Mouse (Mus musculus) kidney, adult 2 months (tissue): ENCODE data around the gene Gas2.

ENCODE experiments used
- CTCF ChIP-seq: fragments of 200-500 bp; conservative IDR thresholded peaks from 2 replicates; pipeline ENCODE4 v1.5.1; 2011; ENCODE audit warnings: low read depth, mild to moderate bottlenecking, control low read depth, low read length, moderate library complexity, mixed read lengths; ENCODE audit not compliant: insufficient read depth, insufficient read length
- POLR2A ChIP-seq: fragments of 200-500 bp; IDR thresholded peaks from one replicate; pipeline ENCODE4 v1.6.1; 2011; ENCODE audit warnings: low read depth, low read length, control low read depth

- TF ChIP-seq CTCF (peak; percentile 36; the same call in 1 of the 2 replicates), POLR2A (no peak)
Measured at GRCm38 (mm10) chr7:51979271-51979670, 117.5 kb downstream of the Gas2 start.
